Mouse (Mus musculus) limb, embryonic 14.5 days (tissue): Measurements from ENCODE around the gene Shc3. TPM values are rescaled to one million over a fixed set of nuclear protein-coding genes. Genes with fewer than 3 reads are reported as not detected.

ENCODE experiments used
- ATAC-seq: fragments of 200-750 bp; cut with Nextera tagmentation; 2 replicates; pipeline ENCODE4 v1.8.0; 2017; ENCODE audit warnings: low read depth, moderate number of reproducible peaks, moderate TSS enrichment; ENCODE audit not compliant: low FRiP score
- DNase-seq: peaks from one replicate; pipeline ENCODE4 v3.0.0-alpha.2; 2015; ENCODE audit warnings: low spot score
- H3K27ac ChIP-seq: fragments of 300-500 bp; sonication (generic); replicated peaks from 2 replicates; pipeline ENCODE4 v1.5.1; 2014; ENCODE audit warnings: low read depth, mild to moderate bottlenecking, low read length, moderate library complexity, mixed read lengths
- H3K27me3 ChIP-seq: fragments of 300-500 bp; sonication (generic); 2 replicates; pipeline ENCODE4 v1.6.1; 2014; ENCODE audit warnings: low read length, mixed read lengths; ENCODE audit not compliant: control insufficient read depth, insufficient read depth
- H3K36me3 ChIP-seq: fragments of 300-500 bp; sonication (generic); 2 replicates; pipeline ENCODE4 v1.6.1; 2014; ENCODE audit warnings: mild to moderate bottlenecking, low read length, moderate library complexity, mixed read lengths; ENCODE audit not compliant: control insufficient read depth, insufficient read depth
- H3K4me1 ChIP-seq: fragments of 300-500 bp; sonication (generic); 2 replicates; pipeline ENCODE4 v1.6.1; 2014; ENCODE audit warnings: antibody characterized with exemption, low read length, mixed read lengths; ENCODE audit not compliant: control insufficient read depth, insufficient read depth
- H3K4me2 ChIP-seq: fragments of 300-500 bp; sonication (generic); replicated peaks from 2 replicates; pipeline ENCODE4 v1.6.1; 2014; ENCODE audit warnings: low read depth, mild to moderate bottlenecking, low read length, moderate library complexity; ENCODE audit not compliant: severe bottlenecking
- H3K4me3 ChIP-seq: fragments of 300-500 bp; sonication (generic); replicated peaks from 2 replicates; pipeline ENCODE4 v1.5.1; 2014; ENCODE audit warnings: low read length
- H3K9ac ChIP-seq: fragments of 300-500 bp; sonication (generic); 2 replicates; pipeline ENCODE4 v1.6.1; 2014; ENCODE audit warnings: mild to moderate bottlenecking, low read depth, low read length, moderate library complexity; ENCODE audit not compliant: severe bottlenecking
- H3K9me3 ChIP-seq: fragments of 300-500 bp; sonication (generic); 2 replicates; pipeline ENCODE4 v1.6.1; 2016; ENCODE audit warnings: low read length; ENCODE audit not compliant: control insufficient read depth
- POLR2A ChIP-seq: fragments of 200-500 bp; IDR thresholded peaks from 2 replicates; pipeline ENCODE4 v1.8.0; 2012; ENCODE audit warnings: inconsistent platforms, mild to moderate bottlenecking, moderate library complexity, borderline replicate concordance; ENCODE audit not compliant: insufficient read depth, insufficient read length; ENCODE audit errors: extremely low read depth
- WGBS: fragments of 180-500 bp; shearing (Covaris S2); extraction: QIAGEN DNeasy Blood & Tissue Kit; methylation state at CpG from one replicate; pipeline ENCODE4 v1.1.7; 2014; 5-methylcytosine and 5-hydroxymethylcytosine counted together
- polyA plus RNA-seq, 2 experiments: library from polyadenylated mRNA; depleted of rRNA in 1 of 2; stranded (reverse) in 1 of 2; unstranded in 1 of 2; fragments of >200 nt; fragmentation: Nextera tagmentation in 1 of 2; extraction: Ambion mirVana in 1 of 2; gene quantifications; 2 replicates each; pipeline versions ENCODE4 v1.2.1 to v1.2.3; 2012 to 2014

The Shc3 gene
- polyA plus RNA-seq, 2 experiments: 0.69 to 1.1 TPM

DNA sequence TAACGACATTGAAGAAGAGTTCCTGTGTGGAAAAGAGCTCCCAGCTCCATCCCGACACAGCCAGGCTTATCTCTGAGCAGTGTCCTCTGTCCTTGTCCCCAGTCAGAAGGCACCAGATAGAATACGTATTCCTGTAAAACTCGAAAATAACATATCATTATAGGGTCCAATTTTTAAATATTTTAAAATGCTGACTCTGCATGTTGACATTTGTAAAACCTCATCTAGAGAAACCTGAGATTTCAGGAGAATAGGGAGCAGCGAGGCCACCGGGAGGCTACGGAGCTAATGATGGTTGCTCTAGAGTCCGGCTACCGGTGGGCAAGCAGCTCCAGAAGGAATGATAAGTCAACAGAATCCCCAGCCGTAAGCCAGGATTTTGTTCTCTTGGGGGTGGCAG lies 92.2 kb downstream of the Shc3 start:
- no peak for TF ChIP-seq POLR2A
- Histone ChIP-seq H3K4me1 (no peaks in the 10 kb centered on the region), H3K36me3 (no peaks in the 10 kb centered on the region), H3K4me3 (no peak overlapping the region), H3K27ac (no peak overlapping the region), H3K4me2 (no peak overlapping the region), H3K27me3 (no peaks in the 10 kb centered on the region), H3K9me3 (no peaks in the 10 kb centered on the region), H3K9ac (no peak overlapping the region)
- 80% methylated on average over 10 of the region's 10 CpGs for WGBS
- DNase-seq (no peak), ATAC-seq (no peak)

DNA sequence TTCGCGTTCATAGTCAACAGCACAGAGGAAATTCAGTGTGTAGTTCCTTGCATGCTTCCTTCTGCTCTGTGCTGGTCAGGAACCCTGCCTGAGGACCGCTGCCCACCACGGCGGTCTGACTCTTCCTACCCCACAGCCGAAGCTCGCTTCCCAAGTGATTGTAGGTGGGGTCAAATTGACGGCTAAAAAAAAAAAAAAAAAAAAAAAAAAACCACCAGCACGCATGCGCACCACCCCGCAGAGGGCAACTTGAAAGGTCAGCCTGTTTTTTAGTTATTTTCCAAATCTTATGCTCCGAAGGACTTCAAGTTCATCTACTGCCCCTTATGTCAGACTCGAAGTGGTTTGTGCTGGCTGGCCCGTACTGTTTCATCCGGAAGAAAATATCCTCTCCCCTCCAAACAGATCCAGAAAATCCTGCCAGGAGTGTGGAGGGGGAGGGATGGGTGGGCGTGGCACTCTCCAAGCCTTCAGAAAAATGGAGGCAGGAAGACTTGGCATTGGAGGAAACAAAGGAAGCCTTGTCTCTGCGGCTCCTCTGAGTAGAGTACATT lies 100.4 kb downstream of the Shc3 start:
- H3K27me3 ChIP-seq: no peaks in the 10 kb centered on the region
- DNase-seq: no peak
- no peaks in the 10 kb centered on the region for H3K36me3 ChIP-seq
- TF ChIP-seq POLR2A: no peak
- H3K9ac ChIP-seq: no peak overlapping the region
- no peak overlapping the region for H3K4me3 ChIP-seq
- no peak overlapping the region for H3K4me2 ChIP-seq
- 0 out of 2 replicates have a peak, but pooled peaks cover 4% of the 10 kb centered on the region for H3K9me3 ChIP-seq
- ATAC-seq: no peak
- H3K4me1 ChIP-seq: no peaks in the 10 kb centered on the region
- H3K27ac ChIP-seq: no peak overlapping the region
- 80% methylated on average over 17 of the region's 17 CpGs for WGBS

DNA sequence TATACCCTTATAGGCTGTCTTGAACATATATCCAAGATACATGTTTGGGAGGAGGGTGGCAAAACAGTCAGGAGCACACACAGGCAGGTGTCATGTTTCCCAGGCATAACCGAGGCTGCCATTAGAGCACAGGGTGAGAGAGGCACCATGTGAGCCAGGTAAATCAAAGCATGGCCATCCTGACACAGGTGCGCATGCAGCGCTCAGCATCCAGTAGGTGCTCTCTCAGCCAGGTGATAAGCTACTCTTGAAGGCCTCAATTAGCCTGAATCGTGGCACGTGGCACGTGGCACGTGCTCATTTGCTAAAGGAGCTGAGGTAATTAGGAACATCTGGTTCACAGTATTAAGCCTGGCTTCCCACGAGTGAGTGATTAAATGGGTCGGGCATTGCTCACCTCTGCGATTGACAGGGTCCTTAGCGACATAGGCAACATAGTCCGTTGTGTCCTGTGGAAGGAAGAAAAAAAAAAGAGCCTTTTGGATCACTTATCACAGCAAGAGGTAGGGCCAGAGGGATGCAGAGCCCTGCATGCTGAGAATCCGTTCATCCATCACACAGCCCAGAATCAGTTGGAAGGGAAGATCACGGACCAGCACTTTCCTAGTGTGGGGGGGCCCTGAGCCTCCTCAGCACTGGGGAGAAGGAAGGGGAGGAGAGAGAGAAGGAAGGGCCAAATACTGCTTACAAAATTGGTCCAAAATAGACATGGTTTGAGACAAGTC lies 102.9 kb downstream of the Shc3 start:
- Histone ChIP-seq H3K36me3 (no peaks in the 10 kb centered on the region), H3K4me2 (no peak overlapping the region), H3K9ac (no peak overlapping the region), H3K4me3 (no peak overlapping the region), H3K27ac (no peak overlapping the region), H3K27me3 (no peaks in the 10 kb centered on the region), H3K4me1 (no peaks in the 10 kb centered on the region), H3K9me3 (0 out of 2 replicates have a peak, but pooled peaks cover 4% of the 10 kb centered on the region)
- 26% methylated on average over 14 of the region's 14 CpGs for WGBS
- no peak for ATAC-seq
- no peak for TF ChIP-seq POLR2A
- DNase-seq: no peak

DNA sequence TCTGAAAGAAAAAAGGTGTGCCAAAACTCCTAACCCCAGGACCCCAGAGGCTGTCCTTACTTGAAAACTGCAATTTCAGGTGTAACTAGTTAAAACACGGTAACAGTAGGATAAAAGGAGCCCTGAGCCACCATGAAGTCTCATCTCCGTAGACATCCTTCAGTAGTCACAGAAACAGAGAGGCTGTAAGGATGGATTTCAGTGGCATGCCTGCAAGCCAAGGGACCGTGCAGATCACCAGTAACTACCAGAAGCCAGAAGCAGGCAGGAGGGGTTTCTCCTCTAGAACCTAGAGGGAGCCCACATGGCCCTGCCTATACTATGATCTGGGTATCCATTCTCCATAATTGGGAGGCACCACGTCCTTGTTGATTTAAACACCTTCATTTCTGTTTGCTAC lies 104.9 kb downstream of the Shc3 start:
- ATAC-seq (no peak), DNase-seq (no peak)
- H3K9me3 ChIP-seq: 0 out of 2 replicates have a peak, but pooled peaks cover 4% of the 10 kb centered on the region
- 69% methylated on average over 4 of the region's 4 CpGs for WGBS
- no peak overlapping the region for H3K4me2 ChIP-seq
- H3K27ac ChIP-seq: no peak overlapping the region
- H3K9ac ChIP-seq: no peak overlapping the region
- H3K27me3 ChIP-seq: no peaks in the 10 kb centered on the region
- H3K36me3 ChIP-seq: no peaks in the 10 kb centered on the region
- H3K4me1 ChIP-seq: no peaks in the 10 kb centered on the region
- TF ChIP-seq POLR2A: no peak
- H3K4me3 ChIP-seq: no peak overlapping the region

DNA sequence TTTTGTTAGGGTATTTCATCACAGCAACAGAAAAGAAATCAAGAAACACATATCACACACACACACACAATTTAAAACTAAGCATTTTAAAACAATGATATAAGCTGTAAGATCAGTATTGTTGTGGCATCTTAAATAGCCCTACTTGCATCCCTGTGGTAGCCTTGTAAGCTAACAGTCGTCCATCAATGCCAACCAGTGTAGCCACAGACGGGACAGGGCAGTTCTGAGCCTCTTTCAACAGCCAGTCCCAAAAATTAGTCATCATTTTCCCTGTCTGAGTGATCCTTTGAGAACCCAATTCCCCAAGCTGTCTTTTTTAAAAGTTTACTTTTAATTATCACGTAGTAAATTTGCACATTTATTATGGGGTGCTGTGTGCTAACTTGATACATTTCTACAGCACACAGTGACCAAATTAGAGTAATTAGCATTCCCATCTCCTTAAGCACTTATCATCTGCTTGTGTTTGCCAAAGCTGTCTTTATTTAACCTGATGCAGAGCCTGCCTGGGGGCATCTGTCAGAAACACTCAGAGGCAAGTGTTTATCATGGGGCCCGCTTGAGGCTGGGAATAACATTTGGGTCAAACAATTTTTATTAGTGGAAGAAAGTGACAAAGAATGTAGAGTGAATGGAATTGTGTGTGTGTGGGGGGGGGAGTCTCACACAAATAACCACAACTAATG lies 112.9 kb downstream of the Shc3 start:
- 19% methylated on average over 4 of the region's 4 CpGs for WGBS
- Histone ChIP-seq H3K4me2 (no peak overlapping the region), H3K36me3 (no peaks in the 10 kb centered on the region), H3K9ac (no peak overlapping the region), H3K27me3 (no peaks in the 10 kb centered on the region), H3K4me3 (no peak overlapping the region), H3K27ac (no peak overlapping the region), H3K4me1 (no peaks in the 10 kb centered on the region), H3K9me3 (no peaks in the 10 kb centered on the region)
- no peak for DNase-seq
- no peak for ATAC-seq
- TF ChIP-seq POLR2A: no peak
